Mouse (Mus musculus): ENCODE measurements around the gene Thada. TPM values are rescaled to one million over a fixed set of nuclear protein-coding genes. Genes with fewer than 3 reads are reported as not detected.

Thada gene
- total RNA-seq, 2 experiments from 2014 or later, result 11.3 to 14.8 TPM

DNA sequence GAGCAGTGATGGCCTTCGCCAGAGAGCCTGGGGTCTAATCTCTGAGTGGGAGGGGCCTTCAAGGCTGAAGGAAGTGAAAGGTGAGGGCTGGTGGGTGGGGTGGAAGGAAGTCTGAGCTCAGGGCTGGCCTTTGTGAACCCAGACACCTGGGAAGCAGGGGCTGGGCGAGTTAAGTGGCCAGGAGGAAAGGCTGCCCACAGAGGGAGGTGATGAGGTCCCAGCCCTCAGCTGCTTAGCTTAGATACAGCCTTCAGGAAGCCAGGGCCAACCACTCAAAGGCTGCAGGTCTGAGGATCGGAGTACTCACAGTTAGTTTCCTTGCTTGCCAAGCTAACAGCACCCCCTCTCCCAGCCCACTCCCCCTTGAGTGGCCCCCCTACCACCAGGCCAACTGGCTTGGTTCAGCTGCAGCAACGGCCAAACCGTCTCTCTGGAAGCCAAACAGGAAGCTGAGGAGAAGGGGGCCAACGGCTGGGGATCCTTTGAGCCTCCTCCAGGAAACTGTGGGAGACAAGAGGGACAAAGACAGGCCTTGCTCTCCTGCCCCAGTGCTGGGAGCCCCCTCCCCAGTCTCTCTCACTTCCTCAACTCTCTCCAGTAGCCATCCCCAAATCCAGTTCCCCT lies 304.7 kb downstream of the Thada start:
- no peak for DNase-seq (ENCODE audit: low spot score in 2 of 2)

DNA sequence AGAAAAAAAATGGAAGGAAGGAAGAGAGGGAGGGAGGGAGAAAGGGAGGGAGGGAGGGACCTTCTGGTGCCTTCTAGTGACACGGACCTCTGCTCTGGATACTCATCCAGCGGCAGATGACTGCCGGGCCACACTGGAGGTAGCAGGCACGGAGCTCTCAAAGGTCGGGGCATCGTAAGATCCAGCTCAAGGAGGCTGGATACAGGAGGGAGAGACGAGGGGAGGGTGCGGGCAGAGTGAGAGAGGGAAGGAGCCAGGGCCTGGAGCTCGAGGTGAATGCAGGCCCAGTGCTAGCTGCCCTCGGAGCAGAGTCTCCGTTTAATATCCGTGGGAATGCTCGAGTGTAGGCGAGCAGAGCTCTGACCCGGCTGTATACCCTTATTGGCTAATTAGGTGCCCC lies 307.1 kb downstream of the Thada start:
- intact Hi-C loops (cut with DNase I), result no loop called here
- DNase-seq (ENCODE audit: low spot score in 2 of 2), result no peak

More for the DNA sequence above, 304.7 kb downstream of the Thada start:
- intact Hi-C loops (cut with DNase I), result no loop called here

DNA sequence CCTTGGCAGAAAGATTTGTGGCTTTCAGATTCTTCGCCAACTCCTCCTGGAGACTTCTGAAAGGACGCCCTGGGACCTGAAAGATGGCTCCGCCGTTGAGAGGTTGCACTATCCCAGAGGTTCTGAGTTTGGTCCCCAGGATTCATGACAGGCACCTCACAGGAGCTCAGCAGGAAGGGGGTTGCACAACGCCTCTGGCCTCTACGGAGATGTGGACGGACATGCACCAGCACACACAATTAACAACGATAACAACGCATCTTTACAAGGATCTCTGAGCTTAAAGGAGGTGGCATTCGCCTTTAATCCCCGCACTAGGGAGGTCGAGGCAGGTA lies 307.6 kb downstream of the Thada start:
- DNase-seq (ENCODE audit: low spot score in 2 of 2), result no peak
- intact Hi-C loops (cut with DNase I), result no loop called here

DNA sequence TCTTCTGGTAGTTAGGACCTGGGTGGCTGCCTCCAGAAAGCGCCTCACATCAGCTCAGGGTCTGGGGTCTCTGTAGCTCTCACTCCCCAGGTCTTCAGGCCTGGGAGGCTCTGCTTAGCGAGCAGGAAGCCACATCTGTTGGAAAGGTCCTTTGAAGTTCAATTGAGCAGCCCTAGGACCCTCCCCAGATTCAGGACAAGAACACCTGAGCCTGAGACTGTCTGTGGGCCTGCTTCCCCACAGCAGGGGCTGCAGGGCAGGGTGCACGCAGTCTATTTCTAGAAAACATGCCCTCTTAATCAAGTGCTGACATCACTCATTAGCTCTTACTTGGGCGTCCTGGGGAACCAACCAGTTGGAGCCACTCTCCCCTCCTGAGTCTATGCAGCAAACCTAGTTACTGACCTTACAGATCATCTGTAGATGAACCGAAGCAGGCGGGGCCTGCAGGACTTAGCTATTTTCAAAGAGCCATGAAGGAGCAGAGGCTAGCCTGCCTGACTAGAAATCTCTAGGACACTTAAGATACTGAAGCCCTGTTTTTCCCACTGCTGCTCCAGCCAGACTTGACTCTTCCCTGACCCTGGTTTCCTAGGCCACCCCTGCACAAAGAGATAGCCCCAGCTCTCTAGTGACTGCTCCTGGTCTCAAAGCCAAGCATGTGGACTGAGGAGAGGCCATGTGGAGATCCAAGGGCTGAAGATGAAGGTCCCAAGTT lies 308.1 kb downstream of the Thada start:
- intact Hi-C loops (cut with DNase I), result no loop called here
- DNase-seq (ENCODE audit: low spot score in 2 of 2), result no peak

DNA sequence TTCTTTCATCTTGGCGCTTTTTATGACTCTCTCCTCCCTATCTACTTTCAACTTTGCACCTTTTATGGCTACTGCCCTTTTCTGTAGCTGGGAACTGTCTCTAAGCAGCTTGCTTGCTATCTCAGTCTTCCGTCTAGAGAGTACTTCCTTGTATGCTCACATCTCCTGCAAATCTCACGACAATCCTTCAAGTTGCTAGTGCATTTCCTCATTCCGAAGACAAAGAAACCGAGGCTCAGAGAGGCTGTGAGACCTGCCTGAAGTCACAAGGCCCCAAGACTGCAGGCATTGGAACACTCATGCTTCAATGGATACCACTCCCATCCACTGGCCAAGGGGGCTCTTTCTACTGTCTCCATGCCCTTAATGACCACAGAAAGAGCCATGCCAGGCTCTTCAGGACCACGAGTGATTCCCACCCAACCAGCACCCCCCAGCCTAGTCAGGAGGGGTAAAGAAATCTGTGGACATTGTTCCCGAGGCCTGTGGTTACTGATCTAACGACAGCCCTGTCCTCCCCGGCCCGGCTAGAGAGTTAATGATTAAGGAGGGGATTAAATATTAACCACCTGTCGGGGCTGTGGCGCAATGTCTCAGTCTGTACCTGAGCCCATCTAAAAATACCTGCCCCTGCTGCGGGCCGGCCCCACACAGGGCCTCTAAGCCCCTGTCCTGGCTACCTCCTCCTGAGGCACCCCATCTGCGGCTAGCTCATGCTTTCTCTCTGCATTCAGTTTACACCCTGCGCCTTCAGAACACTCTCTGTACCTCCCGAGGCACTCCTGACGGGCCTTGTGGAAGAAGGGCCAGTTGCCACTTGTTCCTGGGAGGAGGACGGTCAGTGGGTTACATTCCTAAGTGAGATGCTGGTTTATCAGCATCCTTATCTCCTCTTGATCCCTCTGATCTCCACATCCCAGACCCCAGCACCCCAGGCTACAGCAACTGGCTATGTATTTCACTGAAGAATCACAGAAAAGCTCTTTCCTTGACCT lies 309.0 kb downstream of the Thada start:
- DNase-seq (ENCODE audit: low spot score in 2 of 2), result no peak
- intact Hi-C loops (cut with DNase I), result no loop called here

DNA sequence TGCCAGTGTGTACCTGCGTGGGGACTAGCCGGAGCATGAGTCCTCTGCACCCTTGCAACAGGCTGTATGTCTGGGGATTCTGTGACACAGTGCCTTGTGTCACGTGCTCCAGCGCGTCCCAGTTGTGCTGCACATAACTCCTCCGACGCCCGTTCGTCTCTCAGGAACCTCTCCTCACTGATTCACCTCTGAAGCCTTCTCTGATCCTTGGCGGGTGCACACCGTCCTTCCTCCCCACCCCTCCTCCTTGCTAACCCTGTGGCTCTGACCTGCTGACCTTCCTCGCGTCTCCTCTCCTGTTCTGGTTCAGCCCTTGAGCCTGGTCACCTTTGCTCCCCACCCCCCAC lies 309.8 kb downstream of the Thada start:
- intact Hi-C loops (cut with DNase I), result no loop called here
- no peak for DNase-seq (ENCODE audit: low spot score in 2 of 2)

DNA sequence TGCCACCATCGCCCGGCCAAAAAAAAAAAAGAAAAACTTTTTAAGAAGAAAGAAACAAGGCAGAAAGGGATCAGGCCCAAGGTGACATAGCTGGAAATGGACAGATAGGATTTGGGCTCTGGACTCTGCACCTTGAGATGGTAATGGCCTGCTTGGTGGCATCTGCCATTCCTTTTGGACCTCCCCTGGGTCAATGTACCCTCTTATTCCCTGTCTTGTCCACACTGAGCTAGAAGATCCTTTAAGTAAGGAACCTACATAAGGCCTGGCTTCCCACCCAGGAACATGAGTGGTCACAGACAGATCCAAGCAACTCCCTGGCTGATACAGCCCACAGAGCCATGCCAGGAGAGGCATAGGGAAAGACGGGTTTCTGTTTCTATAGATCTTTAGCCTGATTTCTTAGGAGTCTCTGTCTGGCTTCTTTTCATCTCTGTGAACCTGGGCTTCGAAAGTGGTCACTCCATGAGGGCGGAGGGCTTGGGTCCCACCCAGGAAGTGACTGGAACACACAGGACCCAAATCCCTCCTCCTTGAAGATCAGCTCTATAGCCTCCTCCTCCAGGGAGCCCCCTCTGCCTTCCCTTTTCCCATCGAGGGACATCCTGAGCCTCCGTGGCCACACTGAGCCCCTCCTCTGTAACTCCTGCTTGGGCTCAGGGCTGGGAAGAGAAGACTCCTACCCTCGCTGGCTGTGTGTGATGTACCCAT lies 310.3 kb downstream of the Thada start:
- intact Hi-C loops (cut with DNase I), result no loop called here
- no peak for DNase-seq (ENCODE audit: low spot score in 2 of 2)

DNA sequence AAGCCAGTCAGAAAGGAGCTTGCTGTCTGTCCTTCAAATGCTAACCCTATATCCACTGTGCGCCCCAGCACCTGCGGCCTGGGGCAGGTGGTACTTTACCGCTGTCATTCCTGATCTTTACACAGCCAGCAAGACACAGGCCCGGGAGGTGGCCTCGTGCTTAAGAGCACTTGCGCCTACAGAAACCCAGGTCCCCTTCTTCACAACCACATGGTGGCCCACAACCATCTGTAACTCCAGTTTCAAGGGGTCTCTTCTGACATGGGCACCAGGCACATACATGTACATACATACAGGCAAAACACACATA lies 311.0 kb downstream of the Thada start:
- no peak for DNase-seq (ENCODE audit: low spot score in 2 of 2)
- intact Hi-C loops (cut with DNase I), result no loop called here

DNA sequence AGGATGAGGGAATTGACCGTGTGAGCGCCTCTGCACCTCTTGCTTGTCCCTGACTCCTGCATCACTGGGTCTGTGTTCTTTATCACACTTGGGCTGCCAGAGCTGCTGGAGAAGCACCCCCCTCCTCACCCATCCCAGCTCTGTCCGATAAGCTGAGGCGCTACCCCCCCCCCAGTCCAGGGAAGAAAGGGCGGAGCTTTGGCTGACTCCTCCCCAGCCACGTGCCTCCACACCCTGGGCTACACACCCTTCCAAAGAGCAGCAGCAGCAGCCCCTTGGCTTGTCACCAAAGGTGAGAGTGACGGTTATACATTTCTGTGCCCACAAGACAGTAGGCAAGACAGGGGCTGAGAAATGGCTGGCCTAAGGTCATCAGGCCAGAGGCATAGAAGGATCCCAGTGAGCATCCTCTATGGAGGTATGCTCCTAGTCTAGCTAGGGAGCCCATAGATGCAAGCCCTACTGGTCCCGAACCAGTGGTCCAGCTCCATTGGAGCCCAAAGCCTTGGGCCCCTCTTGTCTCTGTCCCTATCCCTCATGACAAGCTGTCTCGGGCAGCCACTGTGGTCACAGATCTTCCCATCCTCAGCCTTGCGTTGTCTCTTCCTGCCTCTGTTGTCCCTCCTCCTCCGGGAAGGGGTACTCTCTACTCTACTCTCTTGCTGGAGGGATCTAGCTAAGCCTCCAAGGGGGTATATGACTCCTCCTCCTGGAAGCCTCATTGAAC lies 311.5 kb downstream of the Thada start:
- no peak for DNase-seq (ENCODE audit: low spot score in 2 of 2)
- intact Hi-C loops (cut with DNase I), result no loop called here

DNA sequence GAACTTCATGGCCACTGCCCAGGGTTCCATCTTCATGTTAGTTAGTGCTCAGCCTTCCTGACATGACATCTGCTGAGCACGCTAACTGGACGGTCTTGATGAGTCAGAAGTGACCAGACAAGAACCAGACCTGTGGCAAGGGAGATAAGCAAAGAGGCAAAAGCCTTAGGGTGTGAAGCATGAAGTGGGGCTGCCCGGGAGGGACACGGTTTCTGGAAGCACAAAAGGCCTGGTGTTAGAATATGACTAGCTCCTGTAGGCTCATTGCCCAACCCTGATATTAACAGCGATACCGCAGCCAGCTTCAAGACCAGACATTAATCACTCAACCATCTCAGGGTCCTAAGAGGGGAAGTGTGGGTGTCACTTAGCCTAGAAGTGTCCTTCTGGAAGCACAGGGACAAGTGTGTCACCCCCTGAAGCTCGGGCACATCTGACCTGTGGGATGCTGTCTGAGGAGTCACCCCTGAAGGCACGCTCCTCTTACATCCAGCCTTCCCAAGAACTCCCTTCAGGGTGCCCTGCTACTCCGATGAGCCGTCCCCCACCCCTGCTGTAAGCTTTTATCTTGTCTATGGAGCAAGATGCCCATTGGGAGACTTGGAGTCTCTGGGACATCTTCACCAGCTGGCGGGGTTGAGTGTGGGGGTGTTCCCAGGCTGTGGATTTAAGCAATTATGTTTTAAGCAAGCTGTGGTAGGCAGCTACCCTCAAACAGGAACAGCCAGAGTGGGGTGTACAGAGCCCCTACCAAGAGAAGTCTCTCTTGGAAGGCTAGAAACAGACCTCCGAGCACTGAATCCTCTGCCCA lies 312.8 kb downstream of the Thada start:
- intact Hi-C loops (cut with DNase I), result no loop called here
- no peak for DNase-seq (ENCODE audit: low spot score in 2 of 2)

DNA sequence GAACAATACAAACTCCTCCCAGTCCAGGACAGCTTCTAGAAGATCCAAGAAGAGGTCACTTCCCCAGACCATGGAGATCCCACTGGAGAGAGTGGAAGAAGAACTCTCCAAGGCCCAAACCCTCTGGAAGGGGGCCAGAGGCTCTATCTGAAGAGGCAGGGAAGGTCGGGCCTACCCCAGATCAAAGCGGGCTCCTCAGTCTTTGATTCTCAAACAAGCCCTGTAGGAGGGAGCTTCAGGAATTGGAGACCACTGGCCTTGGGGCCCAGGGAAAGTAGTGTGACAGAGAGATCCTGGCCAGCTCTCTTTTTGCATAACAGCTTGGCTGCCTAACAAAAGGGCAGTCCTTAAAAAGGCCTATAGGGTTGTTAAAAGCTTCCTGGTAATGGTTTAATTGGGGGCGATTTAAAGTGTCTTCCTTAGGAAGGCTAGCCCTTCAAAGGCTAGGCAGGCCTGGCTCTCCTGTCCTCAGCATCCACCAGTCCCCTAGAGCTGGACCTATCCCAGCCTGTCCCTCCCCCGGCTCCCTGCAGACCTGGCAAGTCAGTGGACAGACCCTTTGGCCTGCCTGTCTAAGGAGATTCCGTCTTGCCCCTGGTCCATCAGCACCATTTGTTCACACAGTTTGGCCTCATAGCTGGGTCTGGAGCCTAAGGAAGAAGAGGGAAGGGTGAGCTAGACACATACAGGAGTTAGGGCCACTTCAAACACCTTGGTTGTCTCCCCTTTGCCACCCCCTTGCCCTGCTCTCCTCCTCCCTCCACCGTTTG lies 313.6 kb downstream of the Thada start:
- no peak for DNase-seq (ENCODE audit: low spot score in 2 of 2)
- intact Hi-C loops (cut with DNase I), result no loop called here

DNA sequence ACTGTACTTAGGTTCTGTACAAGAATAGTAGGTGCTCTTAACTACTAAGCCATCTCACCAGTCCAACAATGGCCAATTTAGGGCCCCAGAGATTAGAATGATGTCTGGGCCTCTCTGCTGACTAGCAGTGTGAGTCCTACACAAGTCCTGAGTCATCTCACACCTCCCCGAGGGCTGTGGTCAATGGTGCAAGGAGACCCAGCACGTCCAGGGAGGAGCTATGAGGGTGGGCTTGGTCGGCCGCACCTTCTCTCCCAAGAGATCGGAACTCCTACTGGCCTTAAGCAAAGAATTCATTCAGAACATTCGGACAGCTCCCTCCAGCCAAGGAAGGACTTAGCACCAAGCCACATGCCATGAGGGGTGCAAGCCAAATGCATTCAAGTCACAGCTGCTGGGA lies 314.7 kb downstream of the Thada start:
- DNase-seq (ENCODE audit: low spot score in 2 of 2), result no peak
- intact Hi-C loops (cut with DNase I), result no loop called here

DNA sequence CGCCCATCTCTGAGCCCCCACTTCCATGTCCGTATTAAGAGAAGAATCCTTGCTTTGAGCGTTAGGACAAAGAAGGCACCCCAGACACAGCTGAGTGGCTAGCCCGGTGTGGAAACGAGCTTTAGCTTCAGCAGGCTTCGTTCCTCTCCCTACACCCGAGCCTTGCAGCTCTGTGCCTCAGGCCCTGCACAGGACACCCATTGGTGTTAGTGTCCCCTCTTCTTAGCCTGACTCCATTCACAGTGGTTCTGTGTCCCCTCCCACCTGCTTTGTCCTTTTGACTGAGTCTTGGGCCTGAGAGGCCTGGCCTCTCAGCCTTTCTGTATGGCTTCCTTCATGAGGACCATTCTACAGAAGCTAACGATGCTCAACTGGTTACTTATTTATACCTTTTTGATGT lies 315.7 kb downstream of the Thada start:
- intact Hi-C loops (cut with DNase I), result no loop called here

DNA sequence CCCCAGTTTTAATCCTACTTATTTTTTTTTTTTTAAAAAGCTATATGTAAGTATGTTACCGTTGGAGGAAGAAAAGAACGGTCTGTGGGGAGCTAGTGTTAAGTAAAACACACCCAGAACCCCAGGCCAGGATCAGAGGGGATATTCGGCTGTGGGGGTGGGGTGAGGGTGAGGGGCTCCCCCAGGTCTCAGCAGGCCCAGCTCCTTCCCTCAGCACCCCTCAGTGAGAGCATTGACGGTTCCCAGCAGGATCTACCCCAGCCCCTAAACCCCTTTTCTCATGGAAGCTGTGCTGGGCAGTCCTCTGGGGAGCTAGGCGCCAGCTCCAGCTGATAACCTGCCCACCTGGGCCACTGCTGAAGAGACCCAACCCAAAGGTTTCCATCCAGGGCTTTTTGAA lies 316.4 kb downstream of the Thada start:
- intact Hi-C loops (cut with DNase I), result loop anchor here (5.0 kb wide), 1 partner anchor 33 kb away; no protein-coding TSS in a partner anchor
- DNase-seq (ENCODE audit: low spot score in 2 of 2), result no peak

More for the DNA sequence above, 315.7 kb downstream of the Thada start:
- no peak for DNase-seq (ENCODE audit: low spot score in 2 of 2)

DNA sequence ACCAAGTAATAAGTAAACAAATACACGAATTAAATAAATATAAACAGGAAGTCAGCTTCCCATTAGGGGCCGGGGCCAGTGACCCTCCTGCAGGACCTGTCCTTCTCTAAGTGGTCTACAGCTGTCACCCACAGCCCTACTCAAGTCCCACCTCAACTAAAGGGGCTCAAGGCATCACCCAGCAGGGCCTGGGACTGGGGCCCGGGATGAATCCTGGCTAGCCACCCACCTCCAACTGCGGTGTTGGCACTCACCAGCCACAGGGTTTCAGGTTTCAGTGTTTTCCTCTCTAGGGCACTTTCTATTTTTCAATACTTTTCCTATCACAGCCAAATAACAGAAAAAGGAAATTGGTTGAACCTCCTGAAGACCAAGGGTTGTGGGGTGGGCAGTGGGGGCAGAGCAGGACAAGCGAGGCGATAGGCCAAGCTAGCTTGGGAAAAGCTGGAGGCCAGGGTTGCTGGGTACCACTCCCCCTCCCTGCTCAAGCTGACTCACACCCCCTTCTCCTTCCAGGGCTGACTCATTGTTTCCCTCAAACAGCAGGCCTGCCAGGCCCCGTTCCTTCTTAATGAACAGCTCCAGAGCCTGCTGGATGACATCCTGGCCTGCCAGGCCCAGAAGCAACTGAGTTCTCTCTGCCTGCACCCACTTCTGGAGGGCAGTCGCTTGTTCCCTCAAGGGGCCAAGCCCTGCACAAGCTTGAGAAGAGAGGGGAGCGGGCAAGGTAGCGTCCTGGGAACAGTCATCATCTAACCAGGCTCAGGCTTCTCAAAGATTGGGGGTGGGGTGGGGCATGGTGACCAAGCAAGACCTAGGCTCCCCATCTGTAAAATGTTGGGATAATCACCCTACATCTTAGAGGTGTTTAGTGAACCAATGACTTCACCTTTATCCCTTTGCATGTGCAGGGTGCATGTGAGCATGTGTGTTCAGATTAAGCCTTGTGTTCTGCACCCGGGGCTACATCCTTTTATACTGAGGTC lies 317.2 kb downstream of the Thada start:
- peak; percentile 60 to 65 for DNase-seq (ENCODE audit: low spot score in 2 of 2)
- intact Hi-C loops (cut with DNase I), result loop anchor here (5.0 kb wide), 1 partner anchor 34 kb away; no protein-coding TSS in a partner anchor

DNA sequence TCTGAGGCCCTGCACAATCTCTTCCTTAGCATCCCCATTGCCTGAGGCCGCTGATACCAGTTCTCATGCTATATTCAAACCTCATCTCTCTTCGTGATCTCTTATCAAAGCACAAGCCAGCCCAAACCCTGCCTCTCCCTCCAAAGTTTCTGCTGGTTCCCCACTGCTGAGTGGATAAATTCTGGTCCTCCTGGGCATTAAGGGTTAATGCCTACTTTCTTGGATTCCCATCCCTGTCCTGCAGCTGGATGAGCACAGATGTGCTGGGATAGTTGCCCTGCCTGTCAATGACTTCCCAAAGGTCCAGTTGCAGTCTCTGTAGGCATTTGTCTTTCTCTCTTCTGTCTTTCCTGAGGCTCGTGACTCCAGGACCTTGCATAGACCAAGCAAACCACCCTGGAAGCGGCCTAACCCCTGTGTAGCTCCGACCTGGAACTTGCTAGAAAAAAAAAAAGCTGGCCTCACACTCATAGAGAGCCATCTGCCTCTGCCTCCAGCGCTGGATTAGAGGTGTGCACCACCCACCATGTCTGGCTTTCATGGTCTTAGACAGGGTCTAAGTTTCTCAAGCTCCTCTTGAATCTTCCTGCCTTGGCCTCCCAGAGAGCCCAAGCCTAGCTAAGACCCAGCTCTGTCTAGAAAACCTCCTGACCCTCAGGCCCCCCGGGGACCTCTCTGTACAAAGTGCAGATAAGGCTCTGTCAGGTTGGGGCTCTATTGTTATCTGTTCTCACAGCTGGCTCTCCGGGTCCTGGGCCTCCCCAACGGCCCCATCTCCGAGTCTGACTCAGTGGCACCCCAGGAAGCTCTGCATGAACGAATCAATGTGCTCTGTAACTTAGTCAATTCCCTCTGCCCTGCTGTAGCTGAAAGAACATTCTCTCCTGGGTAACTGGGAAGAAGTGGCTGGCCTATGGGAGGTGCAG lies 318.6 kb downstream of the Thada start:
- intact Hi-C loops (cut with DNase I), result loop anchor here (5.0 kb wide), 1 partner anchor 35 kb away; no protein-coding TSS in a partner anchor
- no peak for DNase-seq (ENCODE audit: low spot score in 2 of 2)

All from left cerebral cortex, postnatal 36 days (tissue).